Mouse (Mus musculus): ENCODE measurements at regions not wholly inside any gene's neighbourhood (a gene's known extent, or its start where the extent isn't known, plus 50 kb on each side); places are given as distances from the start of the nearest gene placed in this dataset.

DNA sequence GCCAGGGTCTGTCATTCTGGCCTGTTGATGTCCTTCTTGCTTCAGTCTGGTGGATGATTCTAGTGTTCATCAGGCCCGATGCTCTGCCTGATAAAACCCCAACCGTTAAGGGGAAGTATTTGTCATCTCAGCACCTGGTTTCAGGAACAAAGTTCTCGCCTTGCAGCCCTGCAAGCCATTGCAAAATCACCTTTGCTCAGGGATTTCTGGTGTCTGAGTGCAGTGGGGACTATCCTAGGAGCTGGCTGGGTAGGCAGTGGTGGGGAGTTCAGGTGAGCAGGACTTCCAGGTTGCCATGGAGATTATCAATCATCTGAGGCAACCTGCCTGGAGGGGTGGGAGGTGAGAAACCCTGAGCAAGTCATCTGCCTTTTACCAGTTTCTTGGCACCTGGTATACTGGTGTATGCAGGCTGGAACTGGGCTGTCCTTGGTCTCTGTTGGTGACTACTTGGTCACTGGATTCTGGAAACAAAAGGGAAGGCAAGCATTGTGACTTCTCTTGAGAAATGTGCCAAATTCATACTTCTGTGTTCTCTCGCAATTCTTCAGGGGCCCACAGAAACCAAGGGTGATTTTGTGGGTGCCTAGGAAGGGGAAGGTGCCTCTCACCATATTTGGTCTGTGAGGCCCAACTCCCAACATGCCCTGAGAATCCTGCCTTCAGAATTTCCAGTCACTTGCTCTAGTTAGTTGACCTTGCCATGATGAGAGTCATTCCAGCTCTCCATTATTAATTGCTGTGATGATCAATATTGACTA is 154.7 kb upstream of the Id2 start:
- in situ Hi-C loops (cut with MboI; ENCODE audit: low sequenced_read_pairs in 2 of 2, unreplicated experiment in 2 of 2), result loop anchor here in 1 of 2 experiments (10.0 kb wide), 1 partner anchor 57 kb away; no protein-coding TSS in a partner anchor
- TF ChIP-seq ZC3H11A (IDR thresholded peaks at IDR 0.05; ENCODE audit: borderline replicate concordance, low read depth, low read length) (no peak), HCFC1 (IDR thresholded peaks at IDR 0.05; ENCODE audit: borderline replicate concordance, insufficient read depth, low read length) (no peak), CHD2 (IDR thresholded peaks at IDR 0.05; ENCODE audit: low read depth, low read length) (no peak), ZNF384 (IDR thresholded peaks at IDR 0.05; ENCODE audit: low read depth, low read length) (no peak), MAFK (IDR thresholded peaks at IDR 0.05; ENCODE audit: insufficient read depth, low read depth, low read length) (no peak)

DNA sequence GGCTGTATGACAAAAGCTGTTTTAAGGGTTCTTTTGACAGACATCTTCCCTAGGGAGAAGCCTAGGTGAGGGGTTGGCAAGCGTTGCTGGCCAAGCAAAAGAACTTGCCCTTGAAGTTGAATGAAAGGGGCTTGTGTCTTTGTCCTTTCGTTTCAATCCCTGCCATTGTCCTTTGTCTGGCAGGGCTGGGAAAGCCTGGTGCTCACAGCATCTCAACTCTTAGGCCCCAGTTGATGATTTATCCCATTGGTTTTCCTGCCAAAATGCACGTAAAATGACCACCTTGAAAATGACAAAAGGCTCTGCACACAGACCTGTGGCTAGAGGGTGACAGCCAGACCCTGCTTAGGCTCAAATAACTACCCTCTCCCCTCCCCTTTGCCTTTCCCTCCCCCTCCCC is 153.9 kb upstream of the Id2 start:
- H3K27ac ChIP-seq (ENCODE audit: insufficient read depth, low read depth, low read length, poor library complexity, severe bottlenecking), result no peak overlapping the region
- no peaks in the 10 kb centered on the region for H3K9me3 ChIP-seq (ENCODE audit: control insufficient read depth, insufficient read depth, low read depth, low read length)
- DNase-seq (ENCODE audit: low read depth, low spot score), result no peak
- H3K9ac ChIP-seq (ENCODE audit: insufficient read depth, low read depth, low read length, poor library complexity, severe bottlenecking), result no peak overlapping the region
- no peaks in the 10 kb centered on the region for H3K4me1 ChIP-seq (ENCODE audit: control insufficient read depth in 2 of 2, insufficient read depth in 2 of 2, low read length in 2 of 2, poor library complexity in 1 of 2)
- in situ Hi-C loops (cut with MboI; ENCODE audit: low sequenced_read_pairs in 2 of 2, unreplicated experiment in 2 of 2), result loop anchor here in 1 of 2 experiments (10.0 kb wide), 1 partner anchor 56 kb away; no protein-coding TSS in a partner anchor
- no peak for TF ChIP-seq HCFC1 (IDR thresholded peaks at IDR 0.05; ENCODE audit: borderline replicate concordance, insufficient read depth, low read length)
- TF ChIP-seq CHD2 (IDR thresholded peaks at IDR 0.05; ENCODE audit: low read depth, low read length), result no peak
- no peak for TF ChIP-seq MAFK (IDR thresholded peaks at IDR 0.05; ENCODE audit: insufficient read depth, low read depth, low read length)
- TF ChIP-seq ZNF384 (IDR thresholded peaks at IDR 0.05; ENCODE audit: low read depth, low read length), result no peak
- TF ChIP-seq ZC3H11A (IDR thresholded peaks at IDR 0.05; ENCODE audit: borderline replicate concordance, low read depth, low read length), result no peak
- H3K36me3 ChIP-seq (ENCODE audit: control insufficient read depth, insufficient read depth, low read length, poor library complexity, severe bottlenecking), result no peaks in the 10 kb centered on the region
- no peak overlapping the region for H3K4me3 ChIP-seq (ENCODE audit: insufficient read depth in 1 of 2, low read depth in 1 of 2, low read length in 2 of 2, poor library complexity in 1 of 2, severe bottlenecking in 1 of 2)

More for the DNA sequence above, 154.7 kb upstream of the Id2 start:
- H3K4me1 ChIP-seq (ENCODE audit: control insufficient read depth in 2 of 2, insufficient read depth in 2 of 2, low read length in 2 of 2, poor library complexity in 1 of 2), result no peaks in the 10 kb centered on the region
- no peak overlapping the region for H3K9ac ChIP-seq (ENCODE audit: insufficient read depth, low read depth, low read length, poor library complexity, severe bottlenecking)
- H3K4me3 ChIP-seq (ENCODE audit: insufficient read depth in 1 of 2, low read depth in 1 of 2, low read length in 2 of 2, poor library complexity in 1 of 2, severe bottlenecking in 1 of 2), result no peak overlapping the region
- no peaks in the 10 kb centered on the region for H3K36me3 ChIP-seq (ENCODE audit: control insufficient read depth, insufficient read depth, low read length, poor library complexity, severe bottlenecking)
- no peak overlapping the region for H3K27ac ChIP-seq (ENCODE audit: insufficient read depth, low read depth, low read length, poor library complexity, severe bottlenecking)
- no peaks in the 10 kb centered on the region for H3K9me3 ChIP-seq (ENCODE audit: control insufficient read depth, insufficient read depth, low read depth, low read length)
- DNase-seq (ENCODE audit: low read depth, low spot score), result no peak

DNA sequence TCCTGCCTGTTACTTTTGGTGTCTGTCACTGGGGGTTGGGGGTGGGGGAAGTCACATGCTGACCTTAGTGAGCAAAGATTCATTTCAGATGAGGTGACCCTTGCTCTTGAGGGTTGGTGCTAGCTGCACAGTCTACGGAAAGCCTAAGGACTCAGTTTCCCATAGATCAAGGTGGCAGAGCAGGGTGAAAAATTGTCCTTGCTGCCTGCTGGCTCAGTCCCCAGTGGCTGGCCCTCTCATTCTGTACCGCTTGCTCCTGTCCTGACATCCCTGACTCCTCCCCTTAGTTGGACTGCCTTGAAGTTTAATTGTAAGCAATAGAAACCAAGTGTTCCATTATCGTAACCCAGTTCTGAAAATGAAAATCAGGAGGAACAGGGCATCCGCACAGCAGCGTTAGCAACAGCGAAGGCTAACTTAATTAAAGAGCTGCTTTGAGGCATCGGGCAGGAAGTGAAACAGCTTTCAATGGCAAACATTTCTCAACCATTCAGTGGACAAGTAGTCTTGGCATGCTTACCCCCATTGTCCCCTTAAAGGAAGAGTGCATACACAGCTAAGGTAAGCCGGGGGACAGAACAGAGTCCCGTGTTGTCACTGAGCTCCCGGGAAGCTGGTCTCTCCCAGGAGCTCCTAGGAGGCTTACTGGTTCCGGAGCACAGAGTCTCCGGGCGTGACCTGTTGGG is 151.9 kb upstream of the Id2 start:
- TF ChIP-seq HCFC1 (IDR thresholded peaks at IDR 0.05; ENCODE audit: borderline replicate concordance, insufficient read depth, low read length) (no peak), MAFK (IDR thresholded peaks at IDR 0.05; ENCODE audit: insufficient read depth, low read depth, low read length) (no peak), ZNF384 (IDR thresholded peaks at IDR 0.05; ENCODE audit: low read depth, low read length) (no peak), ZC3H11A (IDR thresholded peaks at IDR 0.05; ENCODE audit: borderline replicate concordance, low read depth, low read length) (no peak), CHD2 (IDR thresholded peaks at IDR 0.05; ENCODE audit: low read depth, low read length) (no peak)
- H3K4me1 ChIP-seq (ENCODE audit: control insufficient read depth in 2 of 2, insufficient read depth in 2 of 2, low read length in 2 of 2, poor library complexity in 1 of 2), result no peaks in the 10 kb centered on the region
- DNase-seq (ENCODE audit: low read depth, low spot score), result no peak
- in situ Hi-C loops (cut with MboI; ENCODE audit: low sequenced_read_pairs in 2 of 2, unreplicated experiment in 2 of 2), result no loop called here
- no peak overlapping the region for H3K9ac ChIP-seq (ENCODE audit: insufficient read depth, low read depth, low read length, poor library complexity, severe bottlenecking)
- H3K4me3 ChIP-seq (ENCODE audit: insufficient read depth in 1 of 2, low read depth in 1 of 2, low read length in 2 of 2, poor library complexity in 1 of 2, severe bottlenecking in 1 of 2), result no peak overlapping the region
- H3K9me3 ChIP-seq (ENCODE audit: control insufficient read depth, insufficient read depth, low read depth, low read length), result no peaks in the 10 kb centered on the region
- no peak overlapping the region for H3K27ac ChIP-seq (ENCODE audit: insufficient read depth, low read depth, low read length, poor library complexity, severe bottlenecking)
- no peaks in the 10 kb centered on the region for H3K36me3 ChIP-seq (ENCODE audit: control insufficient read depth, insufficient read depth, low read length, poor library complexity, severe bottlenecking)

DNA sequence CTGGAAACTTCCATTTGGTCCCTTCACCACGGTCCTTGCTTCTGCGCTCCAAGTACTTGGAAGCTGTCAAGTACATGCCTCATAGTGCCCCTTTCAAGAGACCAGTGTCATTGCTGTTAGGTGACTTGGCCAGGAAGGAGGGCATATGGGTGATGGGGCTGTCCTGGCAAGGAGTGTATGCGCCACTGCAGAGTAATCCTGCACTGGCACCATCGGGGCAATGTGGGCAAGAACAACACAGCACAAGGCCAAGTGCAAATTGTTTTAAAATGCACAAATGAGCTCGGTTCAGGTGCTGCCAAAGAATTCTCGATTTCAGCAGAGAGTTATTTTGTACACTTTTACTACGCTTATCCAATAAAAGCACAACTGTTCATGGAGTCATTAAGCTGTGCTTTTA is 149.6 kb upstream of the Id2 start:
- no peak overlapping the region for H3K9ac ChIP-seq (ENCODE audit: insufficient read depth, low read depth, low read length, poor library complexity, severe bottlenecking)
- H3K4me3 ChIP-seq (ENCODE audit: insufficient read depth in 1 of 2, low read depth in 1 of 2, low read length in 2 of 2, poor library complexity in 1 of 2, severe bottlenecking in 1 of 2), result no peak overlapping the region
- in situ Hi-C loops (cut with MboI; ENCODE audit: low sequenced_read_pairs in 2 of 2, unreplicated experiment in 2 of 2), result no loop called here
- H3K27ac ChIP-seq (ENCODE audit: insufficient read depth, low read depth, low read length, poor library complexity, severe bottlenecking), result no peak overlapping the region
- DNase-seq (ENCODE audit: low read depth, low spot score), result no peak
- no peaks in the 10 kb centered on the region for H3K36me3 ChIP-seq (ENCODE audit: control insufficient read depth, insufficient read depth, low read length, poor library complexity, severe bottlenecking)
- TF ChIP-seq ZC3H11A (IDR thresholded peaks at IDR 0.05; ENCODE audit: borderline replicate concordance, low read depth, low read length) (no peak), ZNF384 (IDR thresholded peaks at IDR 0.05; ENCODE audit: low read depth, low read length) (no peak), MAFK (IDR thresholded peaks at IDR 0.05; ENCODE audit: insufficient read depth, low read depth, low read length) (no peak), HCFC1 (IDR thresholded peaks at IDR 0.05; ENCODE audit: borderline replicate concordance, insufficient read depth, low read length) (no peak), CHD2 (IDR thresholded peaks at IDR 0.05; ENCODE audit: low read depth, low read length) (no peak)
- H3K4me1 ChIP-seq (ENCODE audit: control insufficient read depth in 2 of 2, insufficient read depth in 2 of 2, low read length in 2 of 2, poor library complexity in 1 of 2), result no peaks in the 10 kb centered on the region
- no peaks in the 10 kb centered on the region for H3K9me3 ChIP-seq (ENCODE audit: control insufficient read depth, insufficient read depth, low read depth, low read length)
